Mouse (Mus musculus): ENCODE measurements around the gene Adam15.

DNA sequence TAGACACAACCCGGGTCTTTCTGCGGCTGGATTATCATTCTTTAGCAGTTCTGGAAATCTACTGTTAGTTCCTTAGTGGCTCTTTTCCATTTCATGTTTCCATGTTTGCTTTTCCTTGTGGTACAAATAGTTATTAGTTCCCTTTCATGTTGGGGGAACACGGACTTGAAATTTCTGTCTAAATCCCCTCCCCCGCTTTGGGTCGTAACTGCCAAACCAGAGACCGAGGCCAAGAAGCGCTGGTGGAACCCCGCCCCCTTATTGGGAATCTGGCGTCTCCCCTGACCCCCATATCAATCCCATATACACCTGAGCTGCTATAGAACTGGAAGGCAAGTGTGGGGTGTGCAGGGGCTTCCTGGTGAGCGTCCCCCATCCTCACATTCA, 45.6 kb upstream of the Adam15 start:
- TF ChIP-seq CTCF (IDR thresholded peaks at IDR 0.05; ENCODE audit: low read depth) (no peak), EP300 (IDR thresholded peaks at IDR 0.05; ENCODE audit: low read depth) (no peak)

Measured in liver, postnatal 0 days (tissue).